In the genomic region with DNA sequence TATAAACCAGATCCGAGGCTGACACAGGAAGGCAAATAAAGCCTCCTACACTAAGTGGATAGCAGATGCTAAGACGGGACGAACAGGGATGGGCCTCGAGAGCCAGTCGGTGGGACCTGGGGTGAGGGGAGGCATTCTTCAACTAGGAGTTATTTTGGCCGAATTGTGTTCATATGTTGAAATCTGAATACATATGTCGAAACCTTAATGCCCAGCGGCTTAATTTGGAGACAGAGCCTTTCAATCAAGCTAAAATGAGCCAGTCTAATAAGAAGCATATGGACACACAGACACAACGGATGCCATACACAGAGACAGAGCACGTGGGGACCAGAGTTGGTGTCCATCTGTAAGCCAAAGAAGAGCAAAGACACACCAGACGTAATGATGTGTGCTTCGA, we compare ENCODE assay signal across 24 mouse cellular contexts. TPM values are rescaled to one million over a fixed set of nuclear protein-coding genes. Genes with fewer than 3 reads are reported as not detected.
DNase-seq lines count a peak whose midpoint lies in the region; ATAC-seq and TF ChIP-seq lines count a peak whose summit lies in the region.
"Had no signal": no experiment of that assay in that cellular context is flagged by ENCODE, and none has a peak within 500 bp of the region (broad histone marks: within the 10 kb centered on the region; RNA-seq: fewer than 3 reads in every experiment).

No protein-coding gene starts in this region.

- peaks cover 67% of the 10 kb centered on the region for H3K36me3 ChIP-seq in E14TG2a.4 (ENCODE audit: insufficient read depth, low read length)
- peaks cover 13% of the 10 kb centered on the region for H3K36me3 ChIP-seq in embryonic facial prominence, embryonic 11.5 days (replicated peaks; ENCODE audit: control insufficient read depth, insufficient read depth, low read depth, low read length)
- peaks cover 70% of the 10 kb centered on the region for H3K36me3 ChIP-seq in embryonic facial prominence, embryonic 14.5 days (ENCODE audit: control insufficient read depth, insufficient read depth, low read length)
- H3K36me3 ChIP-seq in heart, adult 2 months (ENCODE audit: control insufficient read depth, insufficient read depth, low read length): peaks cover 2% of the 10 kb centered on the region; the same call in 1 of the 2 replicates

- H3K27me3 ChIP-seq in E14TG2a.4 (ENCODE audit: insufficient read depth, low read length): no peaks in the 10 kb centered on the region
- no peaks in the 10 kb centered on the region for H3K27me3 ChIP-seq in embryonic facial prominence, embryonic 11.5 days (ENCODE audit: control insufficient read depth, insufficient read depth, low read length)
- H3K27me3 ChIP-seq in embryonic facial prominence, embryonic 14.5 days (replicated peaks; ENCODE audit: control insufficient read depth, insufficient read depth, low read length): no peaks in the 10 kb centered on the region
- H3K27me3 ChIP-seq in heart, adult 2 months (ENCODE audit: control insufficient read depth, insufficient read depth, low read length): no peaks in the 10 kb centered on the region
- H3K27me3 ChIP-seq: forebrain, embryonic 13.5 days; forebrain, embryonic 15.5 days had no signal

- H3K79me2 ChIP-seq in heart, adult 2 months (replicated peaks; ENCODE audit: control insufficient read depth, insufficient read depth, low read length): no peaks in the 10 kb centered on the region

- H3K27ac ChIP-seq in embryonic facial prominence, embryonic 11.5 days (replicated peaks; ENCODE audit: low read depth, low read length): no peak overlapping the region
- peak overlapping the region; percentile 56; the same call in 1 of the 2 replicates for H3K27ac ChIP-seq in embryonic facial prominence, embryonic 14.5 days (replicated peaks; ENCODE audit: low read depth, low read length)
- H3K27ac ChIP-seq in heart, adult 2 months: no peak overlapping the region
- H3K27ac ChIP-seq: forebrain, embryonic 13.5 days; forebrain, embryonic 15.5 days had no signal

- no peak overlapping the region for H3K4me2 ChIP-seq in embryonic facial prominence, embryonic 11.5 days (ENCODE audit: low read depth, low read length)
- 0 out of 2 replicates have a peak overlapping the region, but pooled peaks have one; percentile 12 for H3K4me2 ChIP-seq in embryonic facial prominence, embryonic 14.5 days (ENCODE audit: low read depth, low read length)
- H3K4me2 ChIP-seq: forebrain, embryonic 13.5 days; forebrain, embryonic 15.5 days had no signal

- intact Hi-C loops in heart, adult 2 months (cut with DNase I): no loop called here

- no peak for ATAC-seq in embryonic facial prominence, embryonic 11.5 days (replicated peaks; ENCODE audit: insufficient number of reproducible peaks, low FRiP score, low TSS enrichment, low read depth)
- no peak for ATAC-seq in embryonic facial prominence, embryonic 14.5 days (ENCODE audit: low read depth)
- ATAC-seq: activated CD4-positive, CD25-positive, alpha-beta regulatory T cell, adult 4 months; forebrain, embryonic 13.5 days; forebrain, embryonic 15.5 days; forebrain, postnatal 0 days had no signal

- TF ChIP-seq CTCF in E14TG2a.4 (conservative IDR thresholded peaks at IDR 0.05; ENCODE audit: low read length): no peak
- no peak for TF ChIP-seq CTCF in heart, adult 2 months (IDR thresholded peaks at IDR 0.05)

- peak; percentile 33 for DNase-seq in R1 (ENCODE audit: low read depth, low spot score)
- peak; percentile 54 for DNase-seq in embryonic facial prominence, embryonic 11.5 days (ENCODE audit: low spot score)
- peak; percentile 56 for DNase-seq in embryonic facial prominence, embryonic 14.5 days (ENCODE audit: low spot score)
- no peak for DNase-seq in heart, adult 2 months
- no peak for DNase-seq in urinary bladder, postnatal 4 days (ENCODE audit: low spot score in 2 of 2)
- no peak for DNase-seq in right cerebral cortex, postnatal 25 days
- no peak for DNase-seq in adrenal gland, adult 2 months
- DNase-seq: adrenal gland, postnatal 10 days; adrenal gland, postnatal 25 days; B cell, adult 2 months; cerebellum, adult 11 months; cerebellum, adult 18-20 months; cerebellum, adult 8-10 months; cerebellum, adult 9-11 months; cerebellum, postnatal 14 days; cerebellum, postnatal 36 days; embryo, embryonic 11 days; forebrain, postnatal 0 days had no signal

- H3K9me3 ChIP-seq in E14TG2a.4 (ENCODE audit: low read length): peaks cover 23% of the 10 kb centered on the region
- no peaks in the 10 kb centered on the region for H3K9me3 ChIP-seq in embryonic facial prominence, embryonic 11.5 days (replicated peaks; ENCODE audit: control insufficient read depth, low read length)
- no peaks in the 10 kb centered on the region for H3K9me3 ChIP-seq in embryonic facial prominence, embryonic 14.5 days (ENCODE audit: control insufficient read depth, low read length)
- H3K9me3 ChIP-seq: forebrain, embryonic 13.5 days; forebrain, embryonic 15.5 days had no signal

- H3K4me1 ChIP-seq in E14TG2a.4 (replicated peaks; ENCODE audit: low read depth, low read length): peaks cover 76% of the 10 kb centered on the region
- no peaks in the 10 kb centered on the region for H3K4me1 ChIP-seq in embryonic facial prominence, embryonic 11.5 days (ENCODE audit: control insufficient read depth, insufficient read depth, low read length)
- peaks cover 9% of the 10 kb centered on the region; the same call in 1 of the 2 replicates for H3K4me1 ChIP-seq in embryonic facial prominence, embryonic 14.5 days (ENCODE audit: control insufficient read depth, insufficient read depth, low read length)
- H3K4me1 ChIP-seq in heart, adult 2 months (ENCODE audit: control insufficient read depth, insufficient read depth, low read length): peaks cover 1% of the 10 kb centered on the region

- 65% methylated on average over 12 of the region's 12 CpGs for WGBS in embryonic facial prominence, embryonic 11.5 days
- WGBS in embryonic facial prominence, embryonic 14.5 days: 47% methylated on average over 12 of the region's 12 CpGs
- WGBS in heart, adult 2 months: 95% methylated on average over 12 of the region's 12 CpGs

- no peak for TF ChIP-seq EP300 in heart, adult 2 months (IDR thresholded peaks at IDR 0.05; ENCODE audit: insufficient read depth, low read depth, low read length)

- TF ChIP-seq POLR2A in heart, adult 2 months (IDR thresholded peaks at IDR 0.05; ENCODE audit: insufficient read depth, low read depth, low read length): no peak

- no peak overlapping the region for H3K9ac ChIP-seq in embryonic facial prominence, embryonic 11.5 days (replicated peaks; ENCODE audit: low read length)
- peak overlapping the region; percentile 15; the same call in 1 of the 2 replicates for H3K9ac ChIP-seq in embryonic facial prominence, embryonic 14.5 days (ENCODE audit: low read depth, low read length)
- H3K9ac ChIP-seq in heart, adult 2 months (ENCODE audit: low read depth, low read length): no peak overlapping the region
- H3K9ac ChIP-seq: forebrain, embryonic 13.5 days; forebrain, embryonic 15.5 days; forebrain, postnatal 0 days had no signal

- H3K4me3 ChIP-seq in E14TG2a.4 (replicated peaks; ENCODE audit: low read length): peak overlapping the region; percentile 80
- H3K4me3 ChIP-seq in embryonic facial prominence, embryonic 11.5 days (ENCODE audit: low read depth, low read length): no peak overlapping the region
- no peak overlapping the region for H3K4me3 ChIP-seq in embryonic facial prominence, embryonic 14.5 days (ENCODE audit: low read depth, low read length)
- H3K4me3 ChIP-seq in heart, adult 2 months: no peak overlapping the region
- H3K4me3 ChIP-seq: forebrain, embryonic 13.5 days; forebrain, embryonic 15.5 days had no signal

RNA-seq across cellular contexts. Expression of a gene that starts 4.0 kb away (rescaled TPM):
- 124 and 139 TPM in 2 replicates for polyA plus RNA-seq in embryonic facial prominence, embryonic 11.5 days (2014; fragmentation: Nextera tagmentation; extraction: Ambion mirVana)
- 95.5 and 106 TPM in 2 replicates for polyA plus RNA-seq in embryonic facial prominence, embryonic 14.5 days (2014; fragmentation: Nextera tagmentation; extraction: Ambion mirVana)
- 10 to 100 TPM; 23.4 to 25.2 TPM for total RNA-seq in heart, adult 2 months (2021)
- polyA plus RNA-seq in heart, adult 2 months (2012; rRNA removed): 21.0 and 27.9 TPM in 2 replicates
- 10 to 100 TPM; 37.2 to 49.4 TPM for total RNA-seq in adrenal gland, adult 2 months (2021)
- polyA plus RNA-seq in adrenal gland, adult 2 months (2012; rRNA removed): 114 and 133 TPM in 2 replicates

RNA-seq across cellular contexts. Expression of a gene that starts 6.9 kb away (rescaled TPM):
- polyA plus RNA-seq in embryonic facial prominence, embryonic 11.5 days (2014; fragmentation: Nextera tagmentation; extraction: Ambion mirVana): 0.21 and 0.52 TPM in 2 replicates
- 0.46 and 0.47 TPM in 2 replicates for polyA plus RNA-seq in embryonic facial prominence, embryonic 14.5 days (2014; fragmentation: Nextera tagmentation; extraction: Ambion mirVana)
- total RNA-seq in heart, adult 2 months (2021): under 1 TPM; 0.86 to 0.89 TPM
- 0.59 and 0.88 TPM in 2 replicates for polyA plus RNA-seq in heart, adult 2 months (2012; rRNA removed)
- total RNA-seq in adrenal gland, adult 2 months (2021): 1 to 10 TPM in 1 of 2 experiments, under 1 TPM in 1; 0.37 to 1.1 TPM
- 0.10 TPM in 1 of 2 replicates, not detected in the other for polyA plus RNA-seq in adrenal gland, adult 2 months (2012; rRNA removed)

RNA-seq across cellular contexts. Expression of a gene that starts 15.5 kb away (rescaled TPM):
- not detected in 2 replicates for polyA plus RNA-seq in embryonic facial prominence, embryonic 11.5 days (2014; fragmentation: Nextera tagmentation; extraction: Ambion mirVana)
- polyA plus RNA-seq in embryonic facial prominence, embryonic 14.5 days (2014; fragmentation: Nextera tagmentation; extraction: Ambion mirVana): 0.58 and 1.1 TPM in 2 replicates
- total RNA-seq in heart, adult 2 months (2021): 1 to 10 TPM; 6.8 to 8.8 TPM
- polyA plus RNA-seq in heart, adult 2 months (2012; rRNA removed): 9.6 and 13.6 TPM in 2 replicates
- 10 to 100 TPM; 17.0 to 36.7 TPM for total RNA-seq in adrenal gland, adult 2 months (2021)
- polyA plus RNA-seq in adrenal gland, adult 2 months (2012; rRNA removed): 12.3 and 21.0 TPM in 2 replicates
- total RNA-seq: common myeloid progenitor, adult 5-6 weeks; MEL had no signal
- polyA plus RNA-seq: activated CD4-positive, CD25-positive, alpha-beta regulatory T cell, adult 4 months had no signal

Comparison
In these comparisons a context has a peak if more than half of its experiments do, and no peak if none do; other contexts are left out.
1. DNase-seq: peak in R1 (single experiment), embryonic facial prominence, embryonic 11.5 days (single experiment) and embryonic facial prominence, embryonic 14.5 days (single experiment); none in heart, adult 2 months (0 of 2), urinary bladder, postnatal 4 days (0 of 2), right cerebral cortex, postnatal 25 days (single experiment) and adrenal gland, adult 2 months (single experiment).